Mouse (Mus musculus) ES-Bruce4 (cell line): ENCODE measurements around the gene Pbx1.

Experiments
- CTCF ChIP-seq: IDR thresholded peaks from one replicate; pipeline ENCODE4 v1.8.1; 2011; ENCODE audit warnings: low read depth, low read length
- EP300 ChIP-seq: IDR thresholded peaks from 2 replicates; pipeline ENCODE4 v1.6.1; 2011; ENCODE audit warnings: low read depth, low read length; ENCODE audit not compliant: insufficient read depth
- POLR2A ChIP-seq: IDR thresholded peaks from one replicate; pipeline ENCODE4 v1.8.1; 2011; ENCODE audit warnings: low read length; ENCODE audit not compliant: insufficient read depth

GRCm38 (mm10) chr1:168093044-168093443, 339.0 kb downstream of the Pbx1 start:
- no peak for TF ChIP-seq CTCF
- no peak for TF ChIP-seq POLR2A
- no peak for TF ChIP-seq EP300
